Mouse (Mus musculus): ENCODE measurements around the gene Clnk. TPM values are rescaled to one million over a fixed set of nuclear protein-coding genes. Genes with fewer than 3 reads are reported as not detected.

The Clnk gene
- total RNA-seq, 1 experiment: 0.36 TPM

DNA sequence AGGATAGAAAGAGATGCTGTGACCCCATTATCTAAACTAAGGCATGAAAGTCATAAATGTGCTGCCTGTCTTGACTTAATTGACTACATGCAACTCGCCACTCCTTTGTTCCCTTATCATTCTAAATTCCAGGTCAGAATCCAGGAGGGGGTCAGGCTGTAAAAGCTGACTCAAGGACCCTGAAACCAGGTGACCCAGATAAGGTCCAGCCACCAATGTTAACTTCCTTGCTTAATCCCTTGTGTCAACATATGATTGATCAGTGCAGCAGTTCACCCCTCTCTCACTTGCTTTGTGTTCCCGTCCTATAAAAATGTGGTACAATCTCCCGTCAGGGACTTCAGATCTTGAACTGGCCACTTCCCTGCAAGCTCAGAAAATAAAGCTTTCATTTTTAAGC, 31.1 kb downstream of the Clnk start:
- no peaks in the 10 kb centered on the region for H3K9me3 ChIP-seq (ENCODE audit: control insufficient read depth, insufficient read depth, low read depth, low read length)

GRCm38 (mm10) chr5:38844312-38844711, 32.3 kb downstream of the Clnk start:
- H3K9me3 ChIP-seq (ENCODE audit: control insufficient read depth, insufficient read depth, low read depth, low read length): no peaks in the 10 kb centered on the region
- H3K27ac ChIP-seq (ENCODE audit: insufficient read depth, low read depth, low read length, poor library complexity, severe bottlenecking): no peak overlapping the region
- in situ Hi-C loops (cut with MboI; ENCODE audit: low sequenced_read_pairs in 2 of 2, unreplicated experiment in 2 of 2): no loop called here
- no peaks in the 10 kb centered on the region for H3K4me1 ChIP-seq (ENCODE audit: control insufficient read depth in 2 of 2, insufficient read depth in 2 of 2, low read length in 2 of 2, poor library complexity in 1 of 2)
- no peak overlapping the region for H3K4me3 ChIP-seq (ENCODE audit: insufficient read depth in 1 of 2, low read depth in 1 of 2, low read length in 2 of 2, poor library complexity in 1 of 2, severe bottlenecking in 1 of 2)
- H3K9ac ChIP-seq (ENCODE audit: insufficient read depth, low read depth, low read length, poor library complexity, severe bottlenecking): no peak overlapping the region
- no peak for DNase-seq (ENCODE audit: low read depth, low spot score)
- no peaks in the 10 kb centered on the region for H3K36me3 ChIP-seq (ENCODE audit: control insufficient read depth, insufficient read depth, low read length, poor library complexity, severe bottlenecking)
- no peak for TF ChIP-seq HCFC1 (IDR thresholded peaks at IDR 0.05; ENCODE audit: borderline replicate concordance, insufficient read depth, low read length)
- no peak for TF ChIP-seq MAFK (IDR thresholded peaks at IDR 0.05; ENCODE audit: insufficient read depth, low read depth, low read length)
- no peak for TF ChIP-seq ZC3H11A (IDR thresholded peaks at IDR 0.05; ENCODE audit: borderline replicate concordance, low read depth, low read length)
- TF ChIP-seq ZNF384 (IDR thresholded peaks at IDR 0.05; ENCODE audit: low read depth, low read length): no peak
- no peak for TF ChIP-seq CHD2 (IDR thresholded peaks at IDR 0.05; ENCODE audit: low read depth, low read length)

More for the DNA sequence above, 31.1 kb downstream of the Clnk start:
- Histone ChIP-seq H3K4me1 (ENCODE audit: control insufficient read depth in 2 of 2, insufficient read depth in 2 of 2, low read length in 2 of 2, poor library complexity in 1 of 2) (no peaks in the 10 kb centered on the region), H3K4me3 (ENCODE audit: insufficient read depth in 1 of 2, low read depth in 1 of 2, low read length in 2 of 2, poor library complexity in 1 of 2, severe bottlenecking in 1 of 2) (no peak overlapping the region), H3K27ac (ENCODE audit: insufficient read depth, low read depth, low read length, poor library complexity, severe bottlenecking) (no peak overlapping the region), H3K36me3 (ENCODE audit: control insufficient read depth, insufficient read depth, low read length, poor library complexity, severe bottlenecking) (no peaks in the 10 kb centered on the region), H3K9ac (ENCODE audit: insufficient read depth, low read depth, low read length, poor library complexity, severe bottlenecking) (no peak overlapping the region)
- no peak for DNase-seq (ENCODE audit: low read depth, low spot score)
- in situ Hi-C loops (cut with MboI; ENCODE audit: low sequenced_read_pairs in 2 of 2, unreplicated experiment in 2 of 2): no loop called here
- TF ChIP-seq ZC3H11A (IDR thresholded peaks at IDR 0.05; ENCODE audit: borderline replicate concordance, low read depth, low read length) (no peak), MAFK (IDR thresholded peaks at IDR 0.05; ENCODE audit: insufficient read depth, low read depth, low read length) (no peak), CHD2 (IDR thresholded peaks at IDR 0.05; ENCODE audit: low read depth, low read length) (no peak), HCFC1 (IDR thresholded peaks at IDR 0.05; ENCODE audit: borderline replicate concordance, insufficient read depth, low read length) (no peak), ZNF384 (IDR thresholded peaks at IDR 0.05; ENCODE audit: low read depth, low read length) (no peak)

DNA sequence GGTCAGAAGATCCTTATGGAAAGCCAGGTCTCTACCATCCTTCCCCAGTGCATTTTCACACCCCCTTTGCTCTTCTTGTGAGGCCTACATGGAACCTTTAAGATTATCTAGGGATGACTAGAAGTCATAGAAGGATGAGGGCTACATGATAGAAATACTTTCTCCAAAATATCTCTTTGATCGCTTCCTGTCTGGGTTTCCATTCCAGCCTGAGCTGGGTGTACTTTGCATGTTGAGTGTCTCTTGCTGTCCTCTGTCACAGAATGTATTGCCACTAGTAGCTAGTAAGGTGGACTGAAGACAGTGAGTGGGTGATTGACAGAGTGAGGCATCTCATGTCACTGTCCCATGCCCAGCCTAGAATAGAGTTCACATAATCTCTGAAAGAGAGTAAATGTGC, 36.6 kb downstream of the Clnk start:
- in situ Hi-C loops (cut with MboI; ENCODE audit: low sequenced_read_pairs in 2 of 2, unreplicated experiment in 2 of 2): no loop called here
- no peaks in the 10 kb centered on the region for H3K4me1 ChIP-seq (ENCODE audit: control insufficient read depth in 2 of 2, insufficient read depth in 2 of 2, low read length in 2 of 2, poor library complexity in 1 of 2)

GRCm38 (mm10) chr5:38827310-38827709, 49.3 kb downstream of the Clnk start:
- Histone ChIP-seq H3K4me1 (ENCODE audit: control insufficient read depth in 2 of 2, insufficient read depth in 2 of 2, low read length in 2 of 2, poor library complexity in 1 of 2) (no peaks in the 10 kb centered on the region), H3K36me3 (ENCODE audit: control insufficient read depth, insufficient read depth, low read length, poor library complexity, severe bottlenecking) (no peaks in the 10 kb centered on the region), H3K9me3 (ENCODE audit: control insufficient read depth, insufficient read depth, low read depth, low read length) (no peaks in the 10 kb centered on the region), H3K4me3 (ENCODE audit: insufficient read depth in 1 of 2, low read depth in 1 of 2, low read length in 2 of 2, poor library complexity in 1 of 2, severe bottlenecking in 1 of 2) (no peak overlapping the region), H3K27ac (ENCODE audit: insufficient read depth, low read depth, low read length, poor library complexity, severe bottlenecking) (no peak overlapping the region), H3K9ac (ENCODE audit: insufficient read depth, low read depth, low read length, poor library complexity, severe bottlenecking) (no peak overlapping the region)
- no peak for TF ChIP-seq CHD2 (IDR thresholded peaks at IDR 0.05; ENCODE audit: low read depth, low read length)
- TF ChIP-seq MAFK (IDR thresholded peaks at IDR 0.05; ENCODE audit: insufficient read depth, low read depth, low read length): no peak
- TF ChIP-seq HCFC1 (IDR thresholded peaks at IDR 0.05; ENCODE audit: borderline replicate concordance, insufficient read depth, low read length): no peak
- no peak for TF ChIP-seq ZC3H11A (IDR thresholded peaks at IDR 0.05; ENCODE audit: borderline replicate concordance, low read depth, low read length)
- no peak for TF ChIP-seq ZNF384 (IDR thresholded peaks at IDR 0.05; ENCODE audit: low read depth, low read length)
- DNase-seq (ENCODE audit: low read depth, low spot score): no peak
- in situ Hi-C loops (cut with MboI; ENCODE audit: low sequenced_read_pairs in 2 of 2, unreplicated experiment in 2 of 2): no loop called here

More for the DNA sequence above, 36.6 kb downstream of the Clnk start:
- no peak overlapping the region for H3K27ac ChIP-seq (ENCODE audit: insufficient read depth, low read depth, low read length, poor library complexity, severe bottlenecking)
- no peak overlapping the region for H3K4me3 ChIP-seq (ENCODE audit: insufficient read depth in 1 of 2, low read depth in 1 of 2, low read length in 2 of 2, poor library complexity in 1 of 2, severe bottlenecking in 1 of 2)
- H3K36me3 ChIP-seq (ENCODE audit: control insufficient read depth, insufficient read depth, low read length, poor library complexity, severe bottlenecking): no peaks in the 10 kb centered on the region
- TF ChIP-seq CHD2 (IDR thresholded peaks at IDR 0.05; ENCODE audit: low read depth, low read length): no peak
- no peak for TF ChIP-seq HCFC1 (IDR thresholded peaks at IDR 0.05; ENCODE audit: borderline replicate concordance, insufficient read depth, low read length)
- no peak for TF ChIP-seq ZC3H11A (IDR thresholded peaks at IDR 0.05; ENCODE audit: borderline replicate concordance, low read depth, low read length)
- TF ChIP-seq ZNF384 (IDR thresholded peaks at IDR 0.05; ENCODE audit: low read depth, low read length): no peak
- no peak for TF ChIP-seq MAFK (IDR thresholded peaks at IDR 0.05; ENCODE audit: insufficient read depth, low read depth, low read length)
- no peak for DNase-seq (ENCODE audit: low read depth, low spot score)
- H3K9ac ChIP-seq (ENCODE audit: insufficient read depth, low read depth, low read length, poor library complexity, severe bottlenecking): no peak overlapping the region
- no peaks in the 10 kb centered on the region for H3K9me3 ChIP-seq (ENCODE audit: control insufficient read depth, insufficient read depth, low read depth, low read length)

DNA sequence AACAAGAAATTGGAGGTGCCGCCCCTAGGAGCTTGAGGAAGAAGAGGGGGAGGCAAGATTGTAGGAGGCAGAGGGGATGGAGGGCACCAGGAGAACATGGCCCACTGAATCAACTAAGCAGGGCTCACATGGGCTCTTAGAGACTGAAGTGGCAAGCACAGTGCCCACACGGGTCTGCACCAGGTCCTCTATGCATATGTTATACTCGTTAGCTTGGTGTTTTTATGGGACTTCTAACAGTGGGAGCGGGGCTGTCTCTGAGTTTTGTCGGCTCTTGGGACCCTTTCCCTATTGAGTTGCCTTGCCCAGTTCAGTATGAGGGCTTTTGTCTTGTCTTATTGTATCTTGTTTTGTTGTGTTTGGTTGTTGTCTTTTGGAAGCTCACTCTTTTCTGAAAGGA, 50.0 kb downstream of the Clnk start:
- Histone ChIP-seq H3K9ac (ENCODE audit: insufficient read depth, low read depth, low read length, poor library complexity, severe bottlenecking) (no peak overlapping the region), H3K36me3 (ENCODE audit: control insufficient read depth, insufficient read depth, low read length, poor library complexity, severe bottlenecking) (no peaks in the 10 kb centered on the region), H3K9me3 (ENCODE audit: control insufficient read depth, insufficient read depth, low read depth, low read length) (no peaks in the 10 kb centered on the region), H3K4me3 (ENCODE audit: insufficient read depth in 1 of 2, low read depth in 1 of 2, low read length in 2 of 2, poor library complexity in 1 of 2, severe bottlenecking in 1 of 2) (no peak overlapping the region), H3K27ac (ENCODE audit: insufficient read depth, low read depth, low read length, poor library complexity, severe bottlenecking) (no peak overlapping the region), H3K4me1 (ENCODE audit: control insufficient read depth in 2 of 2, insufficient read depth in 2 of 2, low read length in 2 of 2, poor library complexity in 1 of 2) (no peaks in the 10 kb centered on the region)
- TF ChIP-seq HCFC1 (IDR thresholded peaks at IDR 0.05; ENCODE audit: borderline replicate concordance, insufficient read depth, low read length) (no peak), CHD2 (IDR thresholded peaks at IDR 0.05; ENCODE audit: low read depth, low read length) (no peak), MAFK (IDR thresholded peaks at IDR 0.05; ENCODE audit: insufficient read depth, low read depth, low read length) (no peak), ZNF384 (IDR thresholded peaks at IDR 0.05; ENCODE audit: low read depth, low read length) (no peak)
- no peak for DNase-seq (ENCODE audit: low read depth, low spot score)
- in situ Hi-C loops (cut with MboI; ENCODE audit: low sequenced_read_pairs in 2 of 2, unreplicated experiment in 2 of 2): no loop called here

Measured in ES-E14 (cell line).